Mouse (Mus musculus): Measurements from ENCODE around the gene Limk2.

Limk2 gene

GRCm38 (mm10) chr11:3301075-3301474 lies 107.9 kb downstream of the Limk2 start:
- no peak for DNase-seq (ENCODE audit: low spot score in 2 of 2)

GRCm38 (mm10) chr11:3298813-3299185 lies 110.2 kb downstream of the Limk2 start:
- DNase-seq (ENCODE audit: low spot score in 2 of 2), result no peak

GRCm38 (mm10) chr11:3297871-3298812 lies 110.8 kb downstream of the Limk2 start:
- no peak for DNase-seq (ENCODE audit: low spot score in 2 of 2)

- DNase-seq (ENCODE audit: low spot score in 2 of 2), result no peak
These were observed 112.9 kb downstream of the Limk2 start for GRCm38 (mm10) chr11:3296056-3296455.

GRCm38 (mm10) chr11:3294641-3295040 lies 114.3 kb downstream of the Limk2 start:
- no peak for DNase-seq (ENCODE audit: low spot score in 2 of 2)
